Mouse (Mus musculus): Measurements from ENCODE around the gene Smim7. TPM values are rescaled to one million over a fixed set of nuclear protein-coding genes. Genes with fewer than 3 reads are reported as not detected.
A peak's percentile ranks its signal among the peaks of the same experiment; 100 is the strongest.

The Smim7 gene
- polyA plus RNA-seq, 1 experiment, result 68.9 TPM

DNA sequence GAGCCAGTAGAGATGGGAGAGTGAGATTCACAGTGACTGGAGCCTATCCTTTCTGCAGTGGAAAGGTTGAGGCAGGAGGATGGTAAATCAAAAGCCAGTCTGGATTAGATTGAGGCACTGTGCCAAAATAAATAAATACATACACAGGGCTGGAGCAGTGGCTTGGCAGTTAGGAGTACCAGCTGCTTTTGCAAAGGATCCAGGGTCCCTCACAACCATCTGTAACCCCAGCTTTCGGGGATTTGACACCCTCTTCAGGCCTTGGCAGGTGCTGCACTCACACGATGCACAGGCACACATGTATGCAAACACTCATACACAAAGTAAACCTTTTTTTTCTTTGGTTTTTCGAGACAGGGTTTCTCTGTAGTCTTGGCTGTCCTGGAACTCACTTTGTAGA lies 6.4 kb upstream of the Smim7 start:
- no peak for TF ChIP-seq POLR2A (IDR thresholded peaks at IDR 0.05; ENCODE audit: low read depth, low read length)
- no peak for TF ChIP-seq CTCF (IDR thresholded peaks at IDR 0.05; ENCODE audit: borderline replicate concordance, insufficient read depth, low read length)
- no peak overlapping the region for H3K4me3 ChIP-seq (ENCODE audit: insufficient read depth, low read length)
- no peak overlapping the region for H3K27ac ChIP-seq (ENCODE audit: insufficient read depth, low read length)
- no peaks in the 10 kb centered on the region for H3K4me1 ChIP-seq (ENCODE audit: control insufficient read depth, insufficient read depth, low read length)

- Histone ChIP-seq H3K4me1 (ENCODE audit: control insufficient read depth, insufficient read depth, low read length) (no peaks in the 10 kb centered on the region), H3K4me3 (ENCODE audit: insufficient read depth, low read length) (no peak overlapping the region), H3K27ac (ENCODE audit: insufficient read depth, low read length) (no peak overlapping the region)
- TF ChIP-seq CTCF (IDR thresholded peaks at IDR 0.05; ENCODE audit: borderline replicate concordance, insufficient read depth, low read length), result no peak
- TF ChIP-seq POLR2A (IDR thresholded peaks at IDR 0.05; ENCODE audit: low read depth, low read length), result no peak
Measured at GRCm38 (mm10) chr8:72575915-72576314, 5.0 kb upstream of the Smim7 start.

- no peak overlapping the region for H3K4me3 ChIP-seq (ENCODE audit: insufficient read depth, low read length)
- H3K27ac ChIP-seq (ENCODE audit: insufficient read depth, low read length), result no peak overlapping the region
- peaks cover 6% of the 10 kb centered on the region; the same call in 1 of the 2 replicates for H3K4me1 ChIP-seq (ENCODE audit: control insufficient read depth, insufficient read depth, low read length)
- TF ChIP-seq CTCF (IDR thresholded peaks at IDR 0.05; ENCODE audit: borderline replicate concordance, insufficient read depth, low read length), result no peak
- no peak for TF ChIP-seq POLR2A (IDR thresholded peaks at IDR 0.05; ENCODE audit: low read depth, low read length)
Measured at GRCm38 (mm10) chr8:72573450-72573849, 2.6 kb upstream of the Smim7 start.

DNA sequence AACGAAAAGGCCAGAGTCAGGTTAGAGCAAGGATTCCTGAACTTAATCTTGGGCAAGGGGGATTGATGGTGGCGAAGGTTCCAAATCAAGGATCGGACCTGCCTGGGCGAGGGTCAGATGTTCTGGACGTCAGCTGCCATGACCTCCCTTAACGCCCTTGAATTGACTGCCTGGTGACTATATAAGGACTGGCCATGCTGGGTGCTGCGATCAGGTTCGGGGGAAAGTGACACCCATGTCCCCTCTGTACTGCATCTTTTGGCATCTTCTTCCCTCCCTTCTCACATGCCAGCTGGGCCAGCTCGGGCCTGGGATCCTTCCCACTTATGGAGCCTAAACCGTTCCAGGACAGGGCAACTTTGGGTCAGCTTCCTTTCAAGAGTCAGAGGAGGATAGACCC lies 1.6 kb upstream of the Smim7 start:
- Histone ChIP-seq H3K27ac (ENCODE audit: insufficient read depth, low read length) (no peak overlapping the region), H3K4me3 (ENCODE audit: insufficient read depth, low read length) (peak overlapping the region; percentile 87), H3K4me1 (ENCODE audit: control insufficient read depth, insufficient read depth, low read length) (peaks cover 6% of the 10 kb centered on the region; the same call in 1 of the 2 replicates)
- no peak for TF ChIP-seq POLR2A (IDR thresholded peaks at IDR 0.05; ENCODE audit: low read depth, low read length)

DNA sequence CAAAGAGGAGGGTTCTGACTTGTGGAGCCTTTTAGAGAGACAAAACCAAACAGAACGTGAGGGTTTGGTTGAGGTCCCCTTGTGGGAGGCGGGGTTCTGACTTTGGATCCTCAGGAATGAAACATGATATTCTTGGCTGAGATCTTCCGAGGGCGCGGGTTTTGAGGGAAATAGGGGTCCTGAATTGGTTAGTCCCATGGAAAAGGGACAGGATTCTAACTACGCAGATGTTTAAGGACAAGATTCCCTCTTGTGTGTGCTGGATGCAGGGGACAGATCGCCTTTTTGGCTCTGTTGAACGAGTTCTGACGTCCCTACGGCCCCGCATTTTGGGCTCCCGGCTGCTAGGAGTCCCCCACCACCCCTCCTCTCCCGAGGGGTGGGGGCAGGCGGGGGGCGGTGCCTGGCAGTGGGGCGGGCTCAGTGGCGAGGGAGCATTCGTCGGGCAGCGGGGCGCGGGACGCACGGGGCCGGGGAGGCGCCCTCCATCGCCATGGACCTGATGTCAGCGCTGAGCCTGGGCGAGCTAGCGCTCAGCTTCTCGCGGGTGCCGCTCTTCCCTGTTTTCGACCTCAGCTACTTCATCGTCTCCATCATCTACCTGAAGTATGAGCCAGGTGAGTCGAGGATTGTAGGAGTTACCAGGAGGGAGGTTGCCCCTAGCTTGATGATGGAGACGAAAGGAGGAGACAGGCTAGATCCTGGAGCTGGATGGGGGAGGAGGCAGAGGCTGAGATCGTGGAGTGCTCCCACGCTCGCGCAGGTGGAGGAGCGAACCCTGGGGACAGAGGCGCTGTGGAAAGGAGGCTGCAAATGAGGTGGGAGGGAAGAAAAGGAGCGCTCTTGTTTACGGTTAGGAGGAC lies 954 bp upstream of the Smim7 start, which contains the start of gene Tmem38a:
TSS of gene Tmem38a (plus strand) at position 445 of the 863 bp plus-strand sequence.
- H3K4me3 ChIP-seq (ENCODE audit: insufficient read depth, low read length), result peak within 1 kb of the TSS; percentile 87
- H3K27ac ChIP-seq (ENCODE audit: insufficient read depth, low read length), result peak within 1 kb of the TSS; percentile 85
- peaks cover 6% of the 10 kb centered on the region; the same call in 1 of the 2 replicates for H3K4me1 ChIP-seq (ENCODE audit: control insufficient read depth, insufficient read depth, low read length)
- TF ChIP-seq CTCF (IDR thresholded peaks at IDR 0.05; ENCODE audit: borderline replicate concordance, insufficient read depth, low read length) (no peak), POLR2A (IDR thresholded peaks at IDR 0.05; ENCODE audit: low read depth, low read length) (peak; percentile 85)

DNA sequence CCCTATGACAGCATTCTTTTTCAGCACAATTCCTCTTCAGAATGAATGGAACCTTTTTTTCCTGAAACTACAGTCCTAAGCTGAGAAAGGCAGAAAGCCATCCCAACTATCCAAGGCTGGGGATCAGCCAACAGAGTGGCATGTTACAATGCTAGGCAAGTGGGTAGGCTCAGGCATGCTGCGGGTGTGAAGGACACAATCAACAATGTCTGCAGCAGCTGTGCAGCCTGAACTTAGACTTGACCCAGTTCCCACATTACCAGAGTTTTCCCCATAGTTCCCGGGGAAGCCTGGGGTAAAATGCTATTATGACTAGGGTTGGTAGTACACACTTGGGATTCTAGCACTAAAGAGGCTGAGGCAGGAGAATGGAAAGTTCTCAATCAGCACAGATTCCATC lies 4.9 kb downstream of the Smim7 start:
- no peak overlapping the region for H3K27ac ChIP-seq (ENCODE audit: insufficient read depth, low read length)
- H3K4me3 ChIP-seq (ENCODE audit: insufficient read depth, low read length), result no peak overlapping the region
- H3K4me1 ChIP-seq (ENCODE audit: control insufficient read depth, insufficient read depth, low read length), result peaks cover 6% of the 10 kb centered on the region; the same call in 1 of the 2 replicates
- TF ChIP-seq CTCF (IDR thresholded peaks at IDR 0.05; ENCODE audit: borderline replicate concordance, insufficient read depth, low read length), result no peak
- no peak for TF ChIP-seq POLR2A (IDR thresholded peaks at IDR 0.05; ENCODE audit: low read depth, low read length)

GRCm38 (mm10) chr8:72561111-72561689 lies 9.7 kb downstream of the Smim7 start:
- Histone ChIP-seq H3K4me3 (ENCODE audit: insufficient read depth, low read length) (no peak overlapping the region), H3K4me1 (ENCODE audit: control insufficient read depth, insufficient read depth, low read length) (no peaks in the 10 kb centered on the region), H3K27ac (ENCODE audit: insufficient read depth, low read length) (no peak overlapping the region)
- TF ChIP-seq CTCF (IDR thresholded peaks at IDR 0.05; ENCODE audit: borderline replicate concordance, insufficient read depth, low read length), result no peak
- TF ChIP-seq POLR2A (IDR thresholded peaks at IDR 0.05; ENCODE audit: low read depth, low read length), result no peak

DNA sequence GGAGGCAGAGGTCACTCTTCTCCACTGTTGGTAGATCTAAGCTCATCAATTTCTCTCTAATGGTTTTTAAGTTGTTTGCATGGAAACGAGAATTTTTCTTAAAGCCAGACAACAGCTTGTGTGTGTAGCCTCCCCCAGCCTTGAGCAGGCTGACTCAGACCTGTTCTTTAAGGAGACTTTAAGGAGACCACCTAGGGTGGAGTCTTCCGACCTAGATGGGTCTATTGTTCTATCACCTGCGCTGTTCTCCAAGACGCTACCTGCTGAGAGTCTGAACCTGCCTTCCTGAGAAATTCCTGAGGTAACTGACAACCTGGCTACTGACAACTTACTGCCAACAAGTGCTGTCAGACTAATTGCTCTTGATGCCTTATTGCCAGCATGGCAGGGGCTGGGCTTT lies 15.1 kb downstream of the Smim7 start:
- Histone ChIP-seq H3K4me3 (ENCODE audit: insufficient read depth, low read length) (no peak overlapping the region), H3K27ac (ENCODE audit: insufficient read depth, low read length) (no peak overlapping the region), H3K4me1 (ENCODE audit: control insufficient read depth, insufficient read depth, low read length) (no peaks in the 10 kb centered on the region)
- no peak for TF ChIP-seq CTCF (IDR thresholded peaks at IDR 0.05; ENCODE audit: borderline replicate concordance, insufficient read depth, low read length)
- no peak for TF ChIP-seq POLR2A (IDR thresholded peaks at IDR 0.05; ENCODE audit: low read depth, low read length)

GRCm38 (mm10) chr8:72549314-72549892 lies 21.5 kb downstream of the Smim7 start:
- Histone ChIP-seq H3K27ac (ENCODE audit: insufficient read depth, low read length) (no peak overlapping the region), H3K4me3 (ENCODE audit: insufficient read depth, low read length) (peak overlapping the region; percentile 87), H3K4me1 (ENCODE audit: control insufficient read depth, insufficient read depth, low read length) (no peaks in the 10 kb centered on the region)
- TF ChIP-seq CTCF (IDR thresholded peaks at IDR 0.05; ENCODE audit: borderline replicate concordance, insufficient read depth, low read length) (no peak), POLR2A (IDR thresholded peaks at IDR 0.05; ENCODE audit: low read depth, low read length) (no peak)
